Mouse (Mus musculus): Measurements from ENCODE around the gene Mrpl38. TPM values are rescaled to one million over a fixed set of nuclear protein-coding genes. Genes with fewer than 3 reads are reported as not detected.
A peak's percentile ranks its signal among the peaks of the same experiment; 100 is the strongest.

The Mrpl38 gene
- polyA plus RNA-seq, 1 experiment: 38.3 TPM

- Histone ChIP-seq H3K4me1 (ENCODE audit: control insufficient read depth, insufficient read depth, low read length) (no peaks in the 10 kb centered on the region; the same call in none of the 2 replicates), H3K27ac (ENCODE audit: control insufficient read depth, insufficient read depth, low read depth, low read length, poor library complexity) (no peak overlapping the region), H3K4me3 (replicated peaks; ENCODE audit: control insufficient read depth, low read depth, low read length) (no peak overlapping the region)
- WGBS: 78% methylated on average over 2 of the region's 2 CpGs
- no peak for TF ChIP-seq POLR2A (IDR thresholded peaks at IDR 0.05; ENCODE audit: borderline replicate concordance, control insufficient read depth, low read depth, low read length)
- no peak for TF ChIP-seq CTCF (IDR thresholded peaks at IDR 0.05; ENCODE audit: control insufficient read depth, insufficient read depth, low read length)
Measured at GRCm38 (mm10) chr11:116105065-116105464, 33.6 kb downstream of the Mrpl38 start.

- H3K4me3 ChIP-seq (replicated peaks; ENCODE audit: control insufficient read depth, low read depth, low read length): no peak overlapping the region
- TF ChIP-seq POLR2A (IDR thresholded peaks at IDR 0.05; ENCODE audit: borderline replicate concordance, control insufficient read depth, low read depth, low read length) (no peak), CTCF (IDR thresholded peaks at IDR 0.05; ENCODE audit: control insufficient read depth, insufficient read depth, low read length) (no peak)
- H3K27ac ChIP-seq (ENCODE audit: control insufficient read depth, insufficient read depth, low read depth, low read length, poor library complexity): no peak overlapping the region
- 36% methylated on average over 14 of the region's 14 CpGs for WGBS
- H3K4me1 ChIP-seq (ENCODE audit: control insufficient read depth, insufficient read depth, low read length): no peaks in the 10 kb centered on the region; the same call in none of the 2 replicates
Measured at GRCm38 (mm10) chr11:116104006-116104646, 34.5 kb downstream of the Mrpl38 start.

DNA sequence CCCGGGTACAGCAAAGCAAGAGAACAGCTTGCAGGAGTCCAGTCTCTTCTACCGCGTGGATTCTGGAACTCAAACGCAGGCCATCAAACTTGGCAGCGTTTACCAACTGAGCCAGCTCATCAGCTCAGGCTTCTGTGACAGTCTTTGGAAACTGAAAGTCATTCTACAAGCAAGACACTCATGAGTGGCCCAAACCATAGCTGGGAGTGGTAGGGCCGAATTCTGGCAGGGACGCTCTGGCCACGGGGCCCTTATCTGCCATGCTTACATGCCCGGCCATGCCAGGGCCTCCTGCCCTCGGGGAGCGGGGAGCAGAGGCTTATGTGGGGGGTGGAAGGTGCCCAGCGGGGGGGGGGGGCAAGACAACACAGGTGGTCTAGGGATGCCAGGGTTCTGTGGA, 35.1 kb downstream of the Mrpl38 start:
- Histone ChIP-seq H3K4me3 (replicated peaks; ENCODE audit: control insufficient read depth, low read depth, low read length) (no peak overlapping the region), H3K4me1 (ENCODE audit: control insufficient read depth, insufficient read depth, low read length) (no peaks in the 10 kb centered on the region; the same call in none of the 2 replicates), H3K27ac (ENCODE audit: control insufficient read depth, insufficient read depth, low read depth, low read length, poor library complexity) (no peak overlapping the region)
- TF ChIP-seq POLR2A (IDR thresholded peaks at IDR 0.05; ENCODE audit: borderline replicate concordance, control insufficient read depth, low read depth, low read length): no peak
- no peak for TF ChIP-seq CTCF (IDR thresholded peaks at IDR 0.05; ENCODE audit: control insufficient read depth, insufficient read depth, low read length)
- 53% methylated on average over 12 of the region's 12 CpGs for whole genome bisulfite sequencing

DNA sequence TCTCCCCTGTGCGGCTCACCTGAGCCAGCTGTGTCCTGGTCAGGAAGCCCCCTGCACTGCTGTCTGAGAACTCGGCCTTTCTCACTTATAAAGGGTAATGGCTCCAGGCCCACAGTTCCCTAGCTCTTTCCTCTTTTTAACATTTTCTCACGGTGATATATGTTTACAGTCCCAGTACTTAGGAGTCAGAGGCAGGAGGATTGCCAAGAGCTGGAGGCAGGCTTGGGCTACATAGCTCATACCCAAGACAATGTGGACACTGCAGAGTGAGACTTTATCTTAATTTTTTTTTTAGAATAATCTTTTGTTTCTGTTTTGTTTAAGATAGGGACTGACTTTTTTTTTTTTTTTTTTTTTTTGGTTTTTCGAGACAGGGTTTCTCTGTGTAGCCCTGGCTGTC, 36.2 kb downstream of the Mrpl38 start:
- Histone ChIP-seq H3K4me1 (ENCODE audit: control insufficient read depth, insufficient read depth, low read length) (no peaks in the 10 kb centered on the region; the same call in none of the 2 replicates), H3K4me3 (replicated peaks; ENCODE audit: control insufficient read depth, low read depth, low read length) (no peak overlapping the region), H3K27ac (ENCODE audit: control insufficient read depth, insufficient read depth, low read depth, low read length, poor library complexity) (no peak overlapping the region)
- no peak for TF ChIP-seq CTCF (IDR thresholded peaks at IDR 0.05; ENCODE audit: control insufficient read depth, insufficient read depth, low read length)
- no peak for TF ChIP-seq POLR2A (IDR thresholded peaks at IDR 0.05; ENCODE audit: borderline replicate concordance, control insufficient read depth, low read depth, low read length)
- WGBS: 36% methylated on average over 3 of the region's 4 CpGs

DNA sequence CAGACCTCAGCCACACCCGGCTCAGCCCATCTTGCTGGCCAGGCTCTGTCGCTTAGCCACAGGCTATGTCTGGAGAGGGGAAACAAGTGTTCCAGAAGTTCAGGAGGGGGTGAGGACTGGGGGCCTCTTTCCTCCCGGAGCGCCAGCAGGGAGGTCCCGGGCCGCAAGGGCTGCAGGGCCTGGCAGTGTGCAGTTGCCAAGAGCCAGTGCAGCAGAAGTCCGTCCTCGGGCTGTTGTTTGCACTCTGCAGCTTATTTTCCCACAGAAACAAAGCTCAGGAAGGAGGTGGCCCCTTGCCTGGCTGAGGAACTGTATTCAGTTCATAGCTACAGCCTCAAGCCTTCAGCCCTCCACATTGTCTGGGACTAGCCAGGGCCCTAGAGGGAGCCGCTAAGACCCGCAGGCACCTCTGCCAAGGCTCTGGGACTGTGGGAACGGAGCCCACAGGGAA, 36.7 kb downstream of the Mrpl38 start:
- H3K27ac ChIP-seq (ENCODE audit: control insufficient read depth, insufficient read depth, low read depth, low read length, poor library complexity): peak overlapping the region; percentile 36
- H3K4me3 ChIP-seq (replicated peaks; ENCODE audit: control insufficient read depth, low read depth, low read length): no peak overlapping the region
- WGBS: 32% methylated on average over 11 of the region's 11 CpGs
- no peak; the same call in 1 of the 2 replicates for TF ChIP-seq POLR2A (IDR thresholded peaks at IDR 0.05; ENCODE audit: borderline replicate concordance, control insufficient read depth, low read depth, low read length)
- TF ChIP-seq CTCF (IDR thresholded peaks at IDR 0.05; ENCODE audit: control insufficient read depth, insufficient read depth, low read length): no peak
- H3K4me1 ChIP-seq (ENCODE audit: control insufficient read depth, insufficient read depth, low read length): no peaks in the 10 kb centered on the region; the same call in none of the 2 replicates

- WGBS: 81% methylated on average over 7 of the region's 7 CpGs
- Histone ChIP-seq H3K4me1 (ENCODE audit: control insufficient read depth, insufficient read depth, low read length) (no peaks in the 10 kb centered on the region; the same call in none of the 2 replicates), H3K4me3 (replicated peaks; ENCODE audit: control insufficient read depth, low read depth, low read length) (no peak overlapping the region), H3K27ac (ENCODE audit: control insufficient read depth, insufficient read depth, low read depth, low read length, poor library complexity) (no peak overlapping the region)
- TF ChIP-seq POLR2A (IDR thresholded peaks at IDR 0.05; ENCODE audit: borderline replicate concordance, control insufficient read depth, low read depth, low read length): no peak
- TF ChIP-seq CTCF (IDR thresholded peaks at IDR 0.05; ENCODE audit: control insufficient read depth, insufficient read depth, low read length): no peak
Measured at GRCm38 (mm10) chr11:116100839-116101238, 37.8 kb downstream of the Mrpl38 start.

GRCm38 (mm10) chr11:116100385-116100784, 38.3 kb downstream of the Mrpl38 start:
- 52% methylated on average over 6 of the region's 6 CpGs for WGBS
- Histone ChIP-seq H3K27ac (ENCODE audit: control insufficient read depth, insufficient read depth, low read depth, low read length, poor library complexity) (no peak overlapping the region), H3K4me1 (ENCODE audit: control insufficient read depth, insufficient read depth, low read length) (no peaks in the 10 kb centered on the region; the same call in none of the 2 replicates), H3K4me3 (replicated peaks; ENCODE audit: control insufficient read depth, low read depth, low read length) (no peak overlapping the region)
- TF ChIP-seq POLR2A (IDR thresholded peaks at IDR 0.05; ENCODE audit: borderline replicate concordance, control insufficient read depth, low read depth, low read length) (no peak), CTCF (IDR thresholded peaks at IDR 0.05; ENCODE audit: control insufficient read depth, insufficient read depth, low read length) (no peak)

GRCm38 (mm10) chr11:116099462-116099861, 39.2 kb downstream of the Mrpl38 start:
- H3K4me1 ChIP-seq (ENCODE audit: control insufficient read depth, insufficient read depth, low read length): no peaks in the 10 kb centered on the region; the same call in none of the 2 replicates
- H3K4me3 ChIP-seq (replicated peaks; ENCODE audit: control insufficient read depth, low read depth, low read length): no peak overlapping the region
- TF ChIP-seq POLR2A (IDR thresholded peaks at IDR 0.05; ENCODE audit: borderline replicate concordance, control insufficient read depth, low read depth, low read length): no peak
- no peak for TF ChIP-seq CTCF (IDR thresholded peaks at IDR 0.05; ENCODE audit: control insufficient read depth, insufficient read depth, low read length)
- WGBS: 52% methylated on average over 6 of the region's 6 CpGs
- no peak overlapping the region for H3K27ac ChIP-seq (ENCODE audit: control insufficient read depth, insufficient read depth, low read depth, low read length, poor library complexity)
